Mouse (Mus musculus) limb, embryonic 13.5 days (tissue): ENCODE results near the gene Casc1. TPM values are rescaled to one million over a fixed set of nuclear protein-coding genes. Genes with fewer than 3 reads are reported as not detected.

ENCODE experiments used
- ATAC-seq: fragments of 200-750 bp; cut with Nextera tagmentation; 2 replicates; pipeline ENCODE4 v1.8.0; 2017; ENCODE audit warnings: low read depth, moderate number of reproducible peaks, moderate TSS enrichment; ENCODE audit not compliant: low FRiP score
- H3K27ac ChIP-seq: fragments of 300-500 bp; sonication (generic); 2 replicates; pipeline ENCODE4 v1.5.1; 2015; ENCODE audit warnings: inconsistent platforms, mild to moderate bottlenecking, moderate library complexity
- H3K27me3 ChIP-seq: fragments of 300-500 bp; sonication (generic); 2 replicates; pipeline ENCODE4 v1.6.1; 2015; ENCODE audit warnings: mild to moderate bottlenecking, inconsistent platforms
- H3K36me3 ChIP-seq: fragments of 300-500 bp; sonication (generic); 2 replicates; pipeline ENCODE4 v1.6.1; 2015; ENCODE audit warnings: inconsistent platforms, mild to moderate bottlenecking, moderate library complexity
- H3K4me1 ChIP-seq: fragments of 300-500 bp; sonication (generic); 2 replicates; pipeline ENCODE4 v1.6.1; 2015; ENCODE audit warnings: inconsistent platforms
- H3K4me2 ChIP-seq: fragments of 300-500 bp; sonication (generic); replicated peaks from 2 replicates; pipeline ENCODE4 v1.6.1; 2015; ENCODE audit warnings: inconsistent platforms, mild to moderate bottlenecking, moderate library complexity
- H3K4me3 ChIP-seq: fragments of 300-500 bp; sonication (generic); 2 replicates; pipeline ENCODE4 v1.5.1; 2015; ENCODE audit warnings: moderate library complexity, mild to moderate bottlenecking, inconsistent platforms
- H3K9ac ChIP-seq: fragments of 300-500 bp; sonication (generic); 2 replicates; pipeline ENCODE4 v1.6.1; 2015; ENCODE audit warnings: mild to moderate bottlenecking, inconsistent platforms
- H3K9me3 ChIP-seq: fragments of 300-500 bp; sonication (generic); 2 replicates; pipeline ENCODE4 v1.6.1; 2016; ENCODE audit warnings: inconsistent platforms
- WGBS: fragments of 180-500 bp; shearing (Covaris S2); methylation state at CpG from one replicate; pipeline ENCODE4 v1.1.7; 2015; 5-methylcytosine and 5-hydroxymethylcytosine counted together
- polyA plus RNA-seq: library from polyadenylated mRNA; unstranded; fragments of >200 nt; fragmentation: Nextera tagmentation; extraction: Ambion mirVana; gene quantifications from 2 replicates; pipeline ENCODE4 v1.2.1, GENCODE M21; 2015

Casc1 gene
- 0.46 and 0.56 TPM in 2 replicates for polyA plus RNA-seq

- H3K4me3 ChIP-seq: peak within 1 kb of the TSS; percentile 74
- no peaks in the 10 kb centered on the region for H3K27me3 ChIP-seq
- no peaks in the 10 kb centered on the region; the same call in 1 of the 2 replicates for H3K36me3 ChIP-seq
- peak within 1 kb of the TSS; percentile 88 for H3K9ac ChIP-seq
- H3K27ac ChIP-seq: peak within 1 kb of the TSS; percentile 96
- H3K4me1 ChIP-seq: peaks cover 14% of the 10 kb centered on the region
- peak; percentile 100 for ATAC-seq
- peak within 1 kb of the TSS; percentile 79 for H3K4me2 ChIP-seq
- under 1% methylated on average over 36 of the region's 36 CpGs for WGBS
- no peaks in the 10 kb centered on the region for H3K9me3 ChIP-seq
Measured at GRCm38 (mm10) chr6:145210816-145211338, at the start of gene Casc1, which contains the start of gene Etfrf1. TSS of gene Casc1 (minus strand) at chr6:145211005. TSS of gene Etfrf1 (plus strand) at chr6:145211134.

- H3K27ac ChIP-seq: peak overlapping the region; percentile 45; the same call in 1 of the 2 replicates
- no peak for ATAC-seq
- 21% methylated on average over 2 of the region's 2 CpGs for WGBS
Measured at GRCm38 (mm10) chr6:145256701-145257073, 45.9 kb upstream of the Casc1 start.

GRCm38 (mm10) chr6:145255952-145256700 is 45.3 kb upstream of the Casc1 start:
- Histone ChIP-seq H3K4me3 (no peak overlapping the region), H3K9me3 (no peaks in the 10 kb centered on the region), H3K4me1 (peaks cover 31% of the 10 kb centered on the region), H3K36me3 (no peaks in the 10 kb centered on the region), H3K27ac (peak overlapping the region; percentile 45; the same call in 1 of the 2 replicates), H3K27me3 (no peaks in the 10 kb centered on the region), H3K4me2 (0 out of 2 replicates have a peak overlapping the region, but pooled peaks have one; percentile 11), H3K9ac (no peak overlapping the region)
- WGBS: 58% methylated on average over 13 of the region's 13 CpGs
- ATAC-seq: no peak

More at GRCm38 (mm10) chr6:145256701-145257073, 45.9 kb upstream of the Casc1 start:
- no peak overlapping the region for H3K9ac ChIP-seq
- H3K27me3 ChIP-seq: no peaks in the 10 kb centered on the region
- H3K4me3 ChIP-seq: no peak overlapping the region
- H3K4me1 ChIP-seq: peaks cover 31% of the 10 kb centered on the region
- H3K36me3 ChIP-seq: no peaks in the 10 kb centered on the region
- H3K4me2 ChIP-seq: 0 out of 2 replicates have a peak overlapping the region, but pooled peaks have one; percentile 11
- H3K9me3 ChIP-seq: no peaks in the 10 kb centered on the region

DNA sequence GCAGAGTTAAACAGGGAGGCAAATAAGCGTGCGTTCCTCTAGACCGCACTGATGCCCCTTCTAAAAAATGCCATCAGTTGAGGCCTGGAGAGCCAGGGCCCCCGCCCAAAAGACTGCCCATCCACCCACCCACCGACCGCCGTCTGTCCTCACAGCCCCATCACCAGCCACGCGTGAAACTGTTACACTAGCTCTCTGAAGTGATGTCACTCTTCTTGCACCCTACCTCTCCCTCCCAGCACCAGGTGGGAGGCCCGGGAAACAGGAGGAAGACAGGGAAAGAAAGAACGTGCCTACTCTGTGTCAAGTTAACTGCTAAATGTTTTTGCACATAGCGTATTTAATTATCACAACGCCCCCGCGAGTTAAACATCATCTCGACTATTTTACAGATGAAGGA is 40.0 kb upstream of the Casc1 start:
- ATAC-seq: peak; percentile 9
- Histone ChIP-seq H3K4me1 (peaks cover 23% of the 10 kb centered on the region), H3K9me3 (no peaks in the 10 kb centered on the region), H3K9ac (peak overlapping the region; percentile 95), H3K4me3 (peak overlapping the region; percentile 90), H3K27ac (peak overlapping the region; percentile 84), H3K27me3 (no peaks in the 10 kb centered on the region), H3K36me3 (no peaks in the 10 kb centered on the region), H3K4me2 (peak overlapping the region; percentile 85)
- WGBS: 13% methylated on average over 16 of the region's 16 CpGs

DNA sequence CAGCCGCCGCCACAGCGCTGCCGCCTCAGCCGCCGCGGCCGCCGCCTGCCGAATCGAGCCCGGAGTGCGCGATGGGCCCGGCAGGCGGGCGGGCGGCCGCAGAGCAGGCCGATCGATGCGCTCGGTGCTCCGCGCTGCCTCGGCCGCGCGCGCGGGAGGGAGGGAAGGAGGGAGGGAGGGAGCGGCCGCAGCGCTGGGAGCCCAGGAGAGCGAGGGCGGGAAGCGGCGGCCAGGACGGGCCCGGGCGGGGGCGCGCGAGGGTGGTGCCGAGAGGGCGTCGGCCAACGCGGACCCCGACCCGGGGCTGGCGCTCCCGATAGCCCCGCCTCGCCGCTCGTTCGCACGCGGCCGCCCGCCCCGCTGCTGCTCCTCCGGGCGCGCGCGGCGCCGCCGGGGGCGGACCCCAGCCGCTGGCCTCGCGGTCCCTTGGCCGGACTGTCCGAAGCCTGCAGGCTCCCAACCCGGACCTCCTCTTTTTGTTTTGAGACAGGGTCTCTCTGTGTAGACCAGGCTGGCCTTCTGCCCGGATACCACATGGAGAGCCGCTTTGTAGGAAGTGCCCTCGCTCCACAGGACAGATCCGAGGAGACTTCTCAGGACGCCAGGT is 39.5 kb upstream of the Casc1 start, which contains the start of gene Kras:
Kras (minus strand) TSS at position 55 of the 607 bp plus-strand sequence.
- peaks cover 4% of the 10 kb centered on the region; the same call in 1 of the 2 replicates for H3K36me3 ChIP-seq
- ATAC-seq: peak; percentile 94
- H3K27me3 ChIP-seq: no peaks in the 10 kb centered on the region
- H3K27ac ChIP-seq: peak within 1 kb of the TSS; percentile 84
- WGBS: under 1% methylated on average over 61 of the region's 83 CpGs
- peak within 1 kb of the TSS; percentile 90 for H3K4me3 ChIP-seq
- peak within 1 kb of the TSS; percentile 95 for H3K9ac ChIP-seq
- H3K9me3 ChIP-seq: no peaks in the 10 kb centered on the region
- H3K4me2 ChIP-seq: peak within 1 kb of the TSS; percentile 85
- peaks cover 23% of the 10 kb centered on the region for H3K4me1 ChIP-seq

DNA sequence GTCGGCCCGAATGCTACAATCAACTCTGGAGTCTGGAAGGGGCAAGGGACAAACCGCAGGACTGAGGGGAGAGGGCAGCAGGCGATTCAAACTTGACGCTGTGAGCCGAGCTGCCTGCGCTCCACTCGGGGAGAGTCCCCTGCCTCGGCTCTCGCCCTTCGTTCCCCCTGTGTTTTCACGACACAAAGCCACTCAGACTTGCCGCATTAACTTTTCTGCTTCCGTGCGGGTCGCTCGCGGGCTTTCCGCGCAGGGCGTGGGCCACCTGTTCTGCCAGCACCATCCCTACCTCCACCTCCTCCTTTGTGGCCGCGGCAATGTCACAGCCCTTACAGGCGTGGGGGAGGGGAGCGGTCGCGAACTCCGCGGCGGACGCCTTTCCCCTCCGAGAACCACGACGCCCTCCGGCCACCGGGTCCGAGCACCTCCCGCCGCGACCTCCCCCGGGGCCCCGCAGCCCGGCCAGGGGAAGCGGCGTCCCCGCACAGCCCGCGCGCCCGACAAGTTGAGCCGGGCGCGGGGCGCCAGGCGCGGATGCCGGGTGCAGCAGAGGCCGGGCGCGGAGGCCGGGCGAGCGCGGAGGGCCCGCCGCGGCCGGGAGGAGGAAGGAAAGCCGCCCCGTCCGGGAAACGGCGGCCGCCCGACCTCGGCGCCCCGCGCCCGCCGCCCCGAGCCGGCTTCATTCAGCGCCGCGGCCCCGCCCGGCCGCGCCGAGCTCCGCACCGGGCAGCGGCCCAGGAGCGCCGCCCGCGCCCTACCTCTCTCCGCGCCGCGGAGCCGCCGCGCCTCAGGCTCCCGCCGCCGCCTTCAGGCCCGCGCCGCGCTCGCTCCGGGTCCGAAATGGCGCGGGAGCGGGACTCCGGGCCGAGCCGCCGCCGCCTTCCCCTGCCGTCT is 38.7 kb upstream of the Casc1 start:
- Histone ChIP-seq H3K4me3 (peak overlapping the region; percentile 90), H3K27me3 (no peaks in the 10 kb centered on the region)

GRCm38 (mm10) chr6:145247886-145248285 is 37.1 kb upstream of the Casc1 start:
- peak overlapping the region; percentile 48; the same call in 1 of the 2 replicates for H3K9ac ChIP-seq
- H3K4me2 ChIP-seq: peak overlapping the region; percentile 46
- H3K36me3 ChIP-seq: peaks cover 16% of the 10 kb centered on the region
- no peak overlapping the region for H3K27ac ChIP-seq
- 66% methylated on average over 3 of the region's 3 CpGs for WGBS
- H3K9me3 ChIP-seq: no peaks in the 10 kb centered on the region
- no peaks in the 10 kb centered on the region for H3K27me3 ChIP-seq
- peaks cover 23% of the 10 kb centered on the region for H3K4me1 ChIP-seq
- no peak for ATAC-seq
- peak overlapping the region; percentile 24 for H3K4me3 ChIP-seq

More for the DNA sequence above, 38.7 kb upstream of the Casc1 start:
- Histone ChIP-seq H3K9me3 (no peaks in the 10 kb centered on the region), H3K4me2 (peak overlapping the region; percentile 85), H3K36me3 (peaks cover 7% of the 10 kb centered on the region), H3K9ac (peak overlapping the region; percentile 95), H3K27ac (peak overlapping the region; percentile 84), H3K4me1 (peaks cover 23% of the 10 kb centered on the region)
- under 1% methylated on average over 66 of the region's 124 CpGs for WGBS
- ATAC-seq: peak; percentile 22; the same call in 1 of the 2 replicates

DNA sequence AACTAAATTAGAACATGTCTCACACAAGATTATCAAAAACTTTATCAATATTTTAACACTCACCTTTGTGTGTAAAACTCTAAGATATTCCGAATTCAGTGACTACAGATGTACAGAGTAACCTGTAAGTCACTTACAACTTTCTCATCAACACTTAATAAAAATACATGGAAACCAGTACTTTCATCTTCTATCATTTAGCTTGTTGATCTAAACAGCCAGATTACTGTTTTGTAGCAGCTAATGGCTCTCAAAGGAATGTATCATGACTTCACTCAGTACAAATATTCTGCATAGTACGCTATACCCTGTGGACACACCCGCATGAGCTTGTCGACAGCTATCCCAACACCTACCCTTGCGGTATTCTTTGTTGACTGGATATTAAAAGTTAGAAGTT is 36.0 kb upstream of the Casc1 start:
- Histone ChIP-seq H3K4me3 (no peak overlapping the region), H3K36me3 (peaks cover 16% of the 10 kb centered on the region)
- WGBS: 86% methylated on average over 5 of the region's 5 CpGs

DNA sequence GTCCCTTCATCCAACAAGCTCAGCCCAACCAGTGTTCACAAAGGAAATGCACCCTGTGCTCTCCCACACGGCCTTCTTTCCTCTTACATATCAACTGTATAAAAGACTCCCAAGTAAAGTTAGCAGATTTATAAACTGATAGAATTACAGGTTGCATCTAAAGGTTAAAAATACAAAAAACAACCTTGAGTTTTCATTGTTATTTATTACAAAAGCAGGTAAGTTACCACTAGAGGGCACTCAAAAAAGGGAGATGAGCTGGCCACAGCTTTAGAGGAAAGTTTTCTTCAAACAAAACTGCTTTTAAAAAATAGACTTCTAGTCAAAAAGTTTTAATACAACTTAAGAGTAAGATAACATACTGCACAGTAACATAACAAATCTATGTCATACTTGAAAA is 31.7 kb upstream of the Casc1 start:
- Histone ChIP-seq H3K9ac (no peak overlapping the region), H3K4me3 (no peak overlapping the region), H3K27ac (no peak overlapping the region), H3K27me3 (no peaks in the 10 kb centered on the region), H3K4me1 (peaks cover 4% of the 10 kb centered on the region; the same call in 1 of the 2 replicates), H3K4me2 (no peak overlapping the region), H3K36me3 (peaks cover 37% of the 10 kb centered on the region), H3K9me3 (no peaks in the 10 kb centered on the region)
- 43% methylated on average over 1 of the region's 1 CpGs for WGBS
- no peak for ATAC-seq

More for the DNA sequence above, 36.0 kb upstream of the Casc1 start:
- Histone ChIP-seq H3K27ac (no peak overlapping the region), H3K9me3 (no peaks in the 10 kb centered on the region), H3K4me2 (no peak overlapping the region), H3K9ac (no peak overlapping the region), H3K4me1 (peaks cover 23% of the 10 kb centered on the region), H3K27me3 (no peaks in the 10 kb centered on the region)
- no peak for ATAC-seq

DNA sequence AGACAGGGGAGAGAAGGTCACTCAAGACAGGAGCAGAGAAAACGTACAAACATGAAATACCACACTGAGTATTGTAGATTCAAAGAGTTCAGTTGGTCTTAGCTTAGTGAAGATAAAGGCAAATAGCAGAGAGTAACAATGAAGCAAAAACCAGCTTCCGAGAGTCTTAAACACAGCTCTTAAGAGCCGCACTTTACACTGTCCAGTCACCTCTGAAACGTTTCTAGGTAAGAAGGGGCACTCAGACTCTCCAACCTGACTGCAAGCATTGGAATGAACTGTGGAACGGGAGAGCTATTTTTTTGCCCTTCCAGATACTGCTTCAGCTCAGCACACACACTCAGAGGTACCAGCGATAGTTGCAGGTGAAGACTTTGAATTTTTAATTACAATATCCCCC is 29.5 kb upstream of the Casc1 start:
- H3K27ac ChIP-seq: no peak overlapping the region
- no peak overlapping the region for H3K4me3 ChIP-seq
- peaks cover 33% of the 10 kb centered on the region for H3K36me3 ChIP-seq
- H3K9ac ChIP-seq: no peak overlapping the region
- WGBS: 91% methylated on average over 6 of the region's 6 CpGs
- no peaks in the 10 kb centered on the region for H3K27me3 ChIP-seq
- H3K4me2 ChIP-seq: no peak overlapping the region
- ATAC-seq: no peak
- no peaks in the 10 kb centered on the region for H3K4me1 ChIP-seq
- H3K9me3 ChIP-seq: no peaks in the 10 kb centered on the region

DNA sequence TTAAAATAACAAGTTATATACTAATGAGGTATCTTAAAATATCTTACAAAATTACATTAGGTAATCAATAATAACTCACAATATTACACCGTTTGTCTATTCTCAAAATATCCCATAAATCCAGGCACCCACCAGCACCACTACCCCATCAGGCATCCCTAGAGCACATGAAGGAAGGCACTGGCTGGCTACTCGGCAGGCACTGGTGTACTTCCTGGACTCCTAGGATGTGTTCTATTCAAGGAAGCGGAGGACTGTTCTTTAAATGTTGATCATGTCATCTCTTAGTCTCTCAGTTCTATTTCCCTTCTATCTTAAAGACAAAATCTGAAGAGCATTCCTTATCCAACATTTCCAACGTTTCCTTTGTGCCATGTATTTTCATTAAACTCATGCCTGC is 26.3 kb upstream of the Casc1 start:
- no peaks in the 10 kb centered on the region for H3K27me3 ChIP-seq
- H3K4me3 ChIP-seq: no peak overlapping the region
- no peaks in the 10 kb centered on the region for H3K4me1 ChIP-seq
- H3K9me3 ChIP-seq: no peaks in the 10 kb centered on the region
- ATAC-seq: no peak
- no peak overlapping the region for H3K9ac ChIP-seq
- H3K4me2 ChIP-seq: no peak overlapping the region
- no peak overlapping the region for H3K27ac ChIP-seq
- 83% methylated on average over 4 of the region's 4 CpGs for WGBS
- H3K36me3 ChIP-seq: peaks cover 27% of the 10 kb centered on the region
